Mouse (Mus musculus): ENCODE data around the gene Pbx4.
A peak's percentile ranks its signal among the peaks of the same experiment; 100 is the strongest.

The Pbx4 gene

DNA sequence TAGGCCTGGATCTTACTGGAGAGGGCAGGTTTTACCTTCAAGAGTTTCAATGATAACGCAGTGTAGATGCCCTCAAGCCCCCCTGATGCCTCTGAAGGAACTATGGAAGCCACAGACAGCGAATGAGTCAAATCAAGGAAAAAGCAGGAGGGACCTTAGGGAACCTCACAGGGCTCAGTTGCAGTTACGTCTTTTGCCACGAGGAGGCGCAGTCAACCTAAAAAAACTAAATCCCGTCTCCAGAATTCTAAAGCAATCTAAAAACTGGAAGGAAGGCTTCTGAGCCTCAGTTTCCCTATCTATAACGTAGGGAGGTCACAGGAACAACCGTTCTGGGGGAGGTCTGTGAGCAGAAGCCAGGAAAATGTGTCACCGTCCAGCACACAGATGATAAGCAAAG is 41.9 kb downstream of the Pbx4 start:
- peak; percentile 73 for DNase-seq (ENCODE audit: low spot score)

DNA sequence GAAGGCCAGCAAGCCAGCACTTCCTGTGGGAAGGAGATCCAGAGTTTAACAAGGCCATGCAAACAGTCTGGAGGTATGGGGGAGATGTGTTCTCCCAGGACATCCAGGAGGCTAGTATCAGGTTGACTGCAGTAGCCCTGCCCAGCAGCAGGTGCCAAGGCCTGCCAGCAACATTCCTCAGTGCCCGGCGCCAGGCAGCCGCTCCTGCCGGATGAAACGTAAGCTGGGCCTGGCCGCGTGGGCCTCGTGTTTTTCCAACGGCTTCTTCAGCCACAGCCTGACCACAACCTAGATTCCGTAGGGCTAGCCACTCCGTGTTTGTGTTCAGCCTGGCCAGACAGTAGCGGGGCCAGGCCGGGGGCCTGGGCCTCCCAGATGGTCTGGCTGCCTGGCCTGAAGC is 42.4 kb downstream of the Pbx4 start:
- no peak for DNase-seq (ENCODE audit: low spot score)

DNA sequence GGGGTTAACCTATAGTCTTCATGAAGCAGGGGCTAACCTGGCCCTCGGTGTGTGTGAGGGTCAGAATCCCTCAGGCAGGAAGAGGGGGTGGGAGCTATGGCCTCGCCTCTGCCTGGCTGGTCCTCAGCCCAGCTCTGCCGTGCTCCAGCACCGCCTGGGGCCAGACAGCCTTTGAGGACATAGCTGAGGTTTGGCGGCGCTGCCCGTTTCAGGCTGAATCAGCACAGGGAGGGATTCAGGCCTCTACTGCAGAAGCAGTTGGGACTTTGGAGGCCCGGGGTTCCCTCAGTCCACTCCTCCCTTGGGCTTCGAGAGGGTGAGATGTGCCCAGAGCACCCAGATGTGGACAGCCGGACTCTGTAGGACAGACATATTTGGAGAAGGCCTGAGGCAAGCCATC is 43.8 kb downstream of the Pbx4 start:
- no peak for DNase-seq (ENCODE audit: low spot score)

DNA sequence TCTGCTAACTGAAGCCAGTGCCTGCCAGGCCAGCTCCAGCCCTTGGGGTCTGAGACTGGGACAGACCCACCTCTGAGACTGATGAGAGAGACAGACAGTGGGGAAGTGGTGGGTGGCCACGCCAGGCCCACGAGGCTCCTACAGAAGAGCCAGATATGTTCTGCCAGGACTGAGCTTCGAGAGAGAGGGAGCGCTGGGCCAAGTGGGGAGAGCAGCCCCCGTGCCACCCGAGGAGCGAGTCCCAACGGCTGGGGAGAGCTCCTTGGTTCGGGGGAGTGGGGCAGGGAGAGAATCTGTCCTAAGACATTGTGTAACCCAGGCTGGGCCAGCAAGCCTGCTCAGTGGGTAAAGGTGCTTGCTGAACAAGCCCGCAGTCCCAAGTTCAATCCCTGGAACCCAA is 44.7 kb downstream of the Pbx4 start:
- DNase-seq (ENCODE audit: low spot score), result no peak

DNA sequence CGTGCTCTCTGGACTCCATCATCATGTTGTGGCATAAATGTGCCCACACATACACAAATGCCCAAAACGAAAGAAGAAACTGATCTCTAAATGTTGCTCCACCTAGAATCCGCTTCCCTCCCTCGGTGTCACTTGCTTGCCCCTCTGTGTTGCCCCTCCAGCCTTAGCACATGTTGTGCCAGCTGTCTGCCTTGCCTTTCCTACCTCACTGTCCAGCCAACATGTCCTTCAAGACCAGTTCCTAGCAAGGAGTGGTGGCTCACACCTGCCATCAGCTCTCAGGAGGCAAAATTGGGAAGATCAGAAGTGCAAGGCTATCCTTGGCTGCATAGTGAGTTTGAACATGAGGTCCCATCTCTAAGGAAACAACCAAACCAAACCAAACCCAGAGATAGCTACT is 45.1 kb downstream of the Pbx4 start:
- DNase-seq (ENCODE audit: low spot score), result no peak

DNA sequence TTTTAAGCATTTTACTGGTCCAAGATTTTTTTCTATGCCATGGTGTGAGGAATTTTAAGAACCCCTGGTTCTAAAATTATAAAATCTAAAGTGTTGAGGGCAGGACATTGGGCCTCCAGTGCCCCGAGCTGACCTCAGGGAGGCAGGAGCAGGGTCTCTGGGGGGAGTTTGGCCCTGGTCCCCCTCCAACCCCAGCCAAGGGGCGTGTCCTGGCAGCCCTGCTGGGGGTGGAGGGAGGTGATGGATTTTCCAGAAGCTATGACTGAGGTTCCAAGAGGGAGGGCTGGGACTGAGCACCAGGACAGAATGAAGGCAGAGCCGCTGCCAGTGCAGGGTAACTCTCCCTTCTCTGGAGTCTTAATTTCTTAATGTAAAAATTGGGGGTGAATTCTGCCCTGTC is 45.7 kb downstream of the Pbx4 start:
- no peak for DNase-seq (ENCODE audit: low spot score)

DNA sequence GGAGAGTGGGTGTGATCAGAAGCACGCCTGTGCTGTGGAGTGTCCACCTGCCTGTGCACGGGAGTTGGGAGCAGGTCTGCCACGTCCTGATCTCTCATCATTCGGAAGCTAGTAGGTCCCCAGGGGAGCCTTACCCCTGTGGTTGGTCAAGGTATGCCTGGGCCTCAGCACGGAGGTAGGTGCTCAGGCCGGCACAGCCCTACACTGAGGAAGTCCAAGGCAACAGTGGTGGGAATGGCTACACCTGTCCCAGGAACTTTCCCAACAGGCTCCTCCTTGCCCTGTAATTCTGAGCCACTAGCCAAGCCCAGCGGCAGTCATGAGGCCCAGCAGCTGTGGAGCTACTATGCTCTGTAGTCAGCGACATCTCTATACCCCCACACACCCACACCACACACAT is 47.4 kb downstream of the Pbx4 start:
- DNase-seq (ENCODE audit: low spot score), result no peak

DNA sequence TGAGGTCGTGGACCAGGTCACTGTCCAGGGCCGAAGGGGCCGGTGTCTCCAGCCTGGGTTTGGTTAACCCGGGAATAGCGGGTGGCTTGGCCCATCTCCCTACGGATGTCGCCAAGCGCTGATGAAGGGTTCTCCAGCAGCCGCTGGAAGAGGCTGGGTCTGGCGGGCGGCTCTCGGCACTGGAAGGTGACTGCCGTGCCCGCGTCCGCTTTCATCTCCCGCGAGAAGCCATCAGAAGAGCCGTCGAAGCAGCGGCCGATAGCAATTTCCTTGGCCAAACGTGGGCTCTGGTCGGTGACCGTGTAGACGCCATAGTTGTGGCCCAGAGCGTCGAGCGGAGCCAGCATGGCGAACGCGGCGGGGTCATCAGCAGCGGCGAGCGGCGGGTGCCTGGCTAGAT is 48.5 kb downstream of the Pbx4 start:
- no peak for DNase-seq (ENCODE audit: low spot score)

DNA sequence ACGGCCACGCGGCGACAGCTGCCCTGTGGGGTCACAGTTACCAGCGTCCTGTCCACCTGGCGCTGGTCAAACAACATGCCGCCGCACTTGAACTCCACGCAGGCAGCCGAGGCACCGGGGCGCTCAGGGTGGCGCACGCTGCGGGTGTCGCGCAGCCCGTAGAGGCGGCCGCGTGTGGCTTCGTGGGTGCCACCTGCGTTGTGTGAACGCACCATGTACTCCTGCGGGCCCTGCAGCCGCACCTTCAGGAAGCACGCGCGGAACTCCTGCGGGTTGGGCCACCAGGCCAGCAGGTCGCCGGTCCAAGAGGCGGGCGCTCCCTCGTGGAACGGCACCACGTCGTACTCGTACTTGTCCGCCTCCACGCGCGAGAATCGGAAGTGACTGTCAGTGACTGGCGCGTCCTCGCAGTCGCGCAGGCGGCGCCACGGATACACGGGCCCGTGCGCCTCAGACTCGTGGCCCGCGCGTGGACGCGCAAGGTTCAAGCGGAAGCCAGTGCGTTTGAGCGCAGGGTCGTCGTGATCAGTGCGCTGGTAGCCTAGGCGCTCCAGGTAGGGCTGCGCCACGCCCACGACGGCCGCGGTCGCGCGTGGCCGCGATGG is 49.1 kb downstream of the Pbx4 start:
- no peak for DNase-seq (ENCODE audit: low spot score)

DNA sequence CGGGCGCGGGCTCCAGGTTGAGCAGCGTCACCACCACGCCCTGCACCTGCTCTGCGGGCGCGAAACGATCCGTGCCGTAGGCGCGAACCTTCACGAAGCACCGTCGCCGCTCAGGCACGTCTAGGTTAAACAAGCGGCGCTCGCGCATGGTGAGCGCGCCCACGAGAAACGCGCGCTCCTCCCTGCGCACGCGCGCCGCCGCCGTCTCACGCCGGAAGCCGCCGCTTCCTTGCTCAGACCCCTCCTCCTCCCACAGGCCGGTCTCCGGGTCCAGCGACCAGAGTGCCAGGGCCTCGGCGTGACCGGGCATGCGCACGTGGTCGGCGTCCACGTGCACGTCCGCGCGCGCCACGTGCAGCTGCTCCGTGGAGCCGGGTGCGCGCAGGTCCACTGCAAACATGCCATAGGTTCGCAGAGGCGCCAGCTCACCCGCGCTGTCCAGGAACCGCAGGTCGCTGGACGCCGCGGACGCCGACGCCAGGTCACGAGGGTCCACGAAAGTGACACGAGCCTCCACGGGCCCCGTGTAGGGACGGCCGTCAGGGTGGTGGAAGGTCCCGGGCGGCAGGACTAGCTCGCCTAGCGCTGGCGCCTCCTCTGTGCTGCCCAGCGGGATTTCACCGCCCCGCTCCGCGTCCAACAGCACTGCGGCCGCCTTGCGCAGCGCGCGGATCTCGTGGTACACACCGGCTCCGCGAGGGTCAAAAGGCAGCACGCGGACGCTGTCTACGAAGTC is 49.9 kb downstream of the Pbx4 start:
- peak; percentile 54 for DNase-seq (ENCODE audit: low spot score)

DNA sequence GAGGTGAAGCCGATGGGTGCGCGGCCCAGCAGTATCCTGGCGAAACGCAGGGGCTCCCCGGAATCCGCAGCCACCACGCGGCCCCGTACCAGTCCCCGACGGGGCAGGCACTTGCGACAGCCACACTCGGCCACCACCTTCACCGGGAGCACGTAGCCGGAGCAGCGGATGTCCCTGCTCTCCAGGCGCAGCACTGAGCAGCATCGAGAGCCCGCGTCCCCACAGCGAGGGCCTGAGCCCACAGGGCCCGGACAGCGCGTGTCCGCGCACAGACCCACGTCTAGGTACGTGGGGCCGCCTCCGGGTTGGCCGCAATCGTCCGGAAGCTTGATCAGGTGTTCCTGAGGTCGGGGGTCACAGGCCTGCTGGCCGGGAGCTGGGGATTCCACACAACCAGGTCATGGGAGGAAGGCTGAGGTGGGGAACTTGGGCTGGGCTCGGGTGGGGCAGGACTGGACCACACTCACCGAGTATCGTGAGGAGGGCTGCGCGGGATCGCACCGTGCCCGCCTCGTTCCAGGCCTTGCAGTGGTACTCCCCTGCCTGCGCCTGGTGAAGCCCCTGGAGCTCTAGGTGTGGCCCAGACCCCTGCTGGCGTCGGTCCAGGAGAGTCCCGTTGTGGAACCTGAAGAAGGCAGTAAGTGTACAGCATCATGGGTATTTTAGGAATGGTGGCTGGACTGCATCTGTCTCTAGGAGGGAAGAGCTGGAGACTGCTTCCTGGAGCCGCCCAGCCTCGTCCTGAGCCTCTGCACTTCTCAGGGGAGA is 50.7 kb downstream of the Pbx4 start:
- no peak for DNase-seq (ENCODE audit: low spot score)

DNA sequence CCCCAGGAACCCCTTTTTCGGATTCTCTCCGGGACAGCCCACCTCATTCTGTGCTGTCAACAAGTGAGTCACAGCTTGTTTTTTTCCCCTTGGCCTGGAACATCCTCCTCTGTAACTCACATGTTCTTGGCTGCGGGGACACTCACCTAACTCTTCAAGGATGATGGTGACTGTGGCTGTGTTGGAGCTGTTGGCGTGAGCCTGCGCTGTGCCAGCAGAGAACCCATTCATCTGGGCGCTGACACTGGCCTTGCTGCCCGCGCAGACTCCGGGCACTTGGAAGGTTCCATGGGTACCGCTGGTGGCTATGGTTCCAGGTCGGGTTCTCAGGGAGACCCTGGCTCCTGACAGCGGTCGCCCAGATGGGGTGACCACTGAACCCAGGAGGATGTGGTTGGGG is 51.9 kb downstream of the Pbx4 start:
- no peak for DNase-seq (ENCODE audit: low spot score)

DNA sequence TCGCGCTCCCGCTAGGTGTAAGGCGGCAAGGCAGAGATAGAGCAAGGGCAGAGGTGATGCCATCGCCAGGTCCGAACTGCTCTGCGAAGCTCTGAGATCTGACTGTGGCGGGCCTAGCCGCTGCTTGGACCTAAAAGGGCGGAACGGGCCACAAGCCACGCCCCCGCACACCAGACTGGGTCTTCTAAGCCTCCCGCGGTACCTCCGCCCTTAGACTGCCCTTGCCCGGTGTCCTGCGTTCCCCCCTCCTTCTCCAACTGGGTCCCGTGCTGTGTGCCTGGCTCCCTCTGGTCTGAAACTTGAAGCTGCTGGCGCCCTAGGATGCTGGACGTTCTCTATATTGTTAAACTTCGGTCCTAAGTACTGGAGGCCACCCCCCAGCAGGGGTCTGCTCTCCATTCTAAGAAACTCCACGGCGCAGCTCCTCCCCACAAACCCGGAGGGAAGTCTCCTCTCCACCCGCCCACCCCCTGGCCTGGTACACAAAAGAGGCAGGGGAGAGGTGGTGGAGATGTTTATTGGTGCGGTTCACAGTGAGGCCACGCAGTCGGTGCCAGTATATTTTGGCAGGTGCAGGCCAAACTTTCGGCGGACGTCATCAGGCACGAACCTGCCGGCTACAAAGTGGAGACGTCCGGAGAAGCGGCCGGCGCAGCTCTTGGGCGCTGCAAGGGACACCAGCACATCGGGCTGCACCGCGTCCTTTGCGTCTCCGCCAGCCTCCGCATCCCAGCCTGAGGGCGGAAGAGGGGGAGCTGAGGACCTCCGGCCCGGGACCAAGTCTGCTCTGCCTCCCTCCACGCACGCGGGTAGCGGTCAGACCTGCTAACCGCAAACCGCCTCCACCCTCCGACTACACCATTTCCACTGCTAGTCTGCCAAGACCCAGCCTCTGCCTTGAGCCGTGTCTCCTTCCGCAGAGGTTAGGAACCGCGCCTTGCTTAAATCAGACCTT is 55.3 kb downstream of the Pbx4 start, which contains the start of gene Cilp2:
Cilp2 (minus strand) TSS at position 399 of the 955 bp plus-strand sequence.
- no peak for DNase-seq (ENCODE audit: low spot score)

DNA sequence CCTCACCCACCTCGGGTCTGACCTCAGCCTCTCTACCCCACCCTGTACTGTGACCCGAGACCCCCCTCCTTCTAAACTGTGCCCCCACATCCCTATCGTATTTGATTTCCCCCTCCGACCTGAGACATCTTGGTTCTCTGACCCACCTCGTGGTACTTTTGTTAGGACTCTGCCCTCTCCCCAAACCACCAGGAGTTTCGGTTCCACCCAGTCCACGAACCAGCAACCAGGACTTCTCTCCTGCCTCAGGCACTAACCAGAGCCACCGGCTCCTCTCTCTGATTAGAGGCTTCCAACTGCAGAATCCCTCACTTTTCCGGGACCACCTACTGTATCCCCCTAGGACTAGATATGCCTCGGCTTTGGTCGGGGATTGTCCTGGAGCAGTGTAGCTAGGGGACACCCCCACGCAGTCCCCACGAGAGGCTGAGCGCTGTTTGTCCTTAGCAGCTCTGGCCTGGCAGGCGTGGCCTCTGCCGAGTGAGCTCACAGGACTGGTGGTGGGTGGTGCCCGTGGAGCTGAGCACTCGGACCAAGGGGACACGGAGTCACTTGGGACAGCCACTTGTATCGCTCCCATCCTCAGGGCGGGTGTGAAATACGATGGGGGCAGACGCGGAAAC is 56.1 kb downstream of the Pbx4 start:
- DNase-seq (ENCODE audit: low spot score), result no peak

DNA sequence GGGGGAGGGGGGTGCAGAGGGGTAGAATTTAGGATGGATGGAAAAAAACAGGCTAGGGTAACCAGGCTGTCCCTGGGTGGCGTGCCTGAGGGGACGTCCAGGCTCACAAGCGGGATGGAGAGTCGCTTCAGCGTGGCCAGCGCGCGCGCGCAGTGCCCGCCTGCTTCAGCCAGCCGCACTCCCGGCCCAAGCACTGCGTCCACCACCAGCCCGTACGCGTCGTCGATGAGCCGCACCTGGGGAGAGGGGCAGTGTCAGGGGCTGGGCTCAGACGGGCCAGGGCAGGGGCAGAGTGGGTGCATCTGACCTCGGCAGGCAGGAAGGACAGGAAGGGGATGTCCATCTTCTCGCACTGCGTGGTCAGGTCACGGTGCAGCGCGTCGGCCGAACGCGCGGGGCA is 56.6 kb downstream of the Pbx4 start:
- DNase-seq (ENCODE audit: low spot score), result no peak

DNA sequence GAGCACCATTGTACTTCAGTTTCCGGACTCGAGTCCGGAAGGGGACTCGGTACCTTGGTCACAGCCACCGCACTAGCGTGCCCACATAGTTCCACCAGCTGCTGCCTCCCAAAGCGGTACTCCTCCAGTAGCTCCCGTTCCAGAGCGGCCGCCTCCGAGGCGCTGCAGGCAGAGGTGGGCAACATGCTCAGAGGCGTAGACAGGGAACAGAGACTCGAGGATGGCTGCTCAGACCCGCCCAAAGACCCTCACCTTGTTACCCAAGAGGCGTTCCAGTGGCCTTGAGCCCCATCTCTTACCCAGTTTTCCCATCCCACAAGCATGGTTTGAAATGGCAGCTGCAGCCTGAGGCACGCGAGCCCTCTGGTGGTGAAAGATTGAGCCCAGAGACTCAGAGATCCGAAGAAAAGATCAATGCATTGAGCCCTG is 58.5 kb downstream of the Pbx4 start:
- peak; percentile 74 for DNase-seq (ENCODE audit: low spot score)

DNA sequence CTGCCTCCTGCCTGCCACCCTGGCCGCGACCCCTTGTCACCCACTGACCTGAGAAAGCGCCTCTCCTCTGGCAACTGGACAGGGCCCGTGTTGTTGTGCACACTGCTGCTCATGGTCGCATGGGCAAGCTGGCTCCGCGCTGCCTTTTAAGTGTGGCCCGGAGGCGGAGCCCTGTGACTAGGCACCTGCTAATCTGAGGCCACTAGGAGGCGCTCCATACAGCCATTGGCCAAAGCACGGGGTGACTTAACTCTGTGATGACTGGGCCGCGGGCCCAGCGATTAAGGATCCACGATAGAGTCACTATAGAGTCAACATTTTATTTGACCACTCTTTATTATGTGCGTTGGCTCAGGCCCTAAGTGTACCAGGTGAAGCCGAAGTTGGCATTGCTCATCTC is 61.6 kb downstream of the Pbx4 start:
- peak; percentile 71 for DNase-seq (ENCODE audit: low spot score)

DNA sequence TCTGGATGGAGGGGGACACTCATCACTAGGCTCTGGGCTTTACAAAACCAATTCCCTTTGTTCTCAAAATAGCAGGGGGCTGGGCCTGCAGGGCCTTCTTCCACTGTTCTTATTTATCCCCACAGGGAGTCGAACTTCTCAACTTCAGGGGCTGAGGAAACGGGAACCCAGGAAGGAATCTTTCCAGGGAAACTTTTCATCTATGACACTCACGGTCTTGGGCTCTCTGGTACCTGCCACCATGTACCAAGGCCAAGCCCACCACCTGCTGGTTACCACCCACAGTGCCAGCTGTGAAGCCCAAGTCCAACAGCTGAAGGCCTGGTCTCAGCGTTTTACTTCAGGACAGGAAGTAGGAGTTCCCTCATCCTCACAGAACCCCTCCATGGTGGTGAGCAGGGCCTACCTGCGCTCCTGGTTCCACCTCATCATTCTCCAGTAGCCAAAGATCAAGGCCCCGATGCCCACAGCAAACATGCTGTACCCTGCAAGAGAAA is 62.6 kb downstream of the Pbx4 start:
- no peak for DNase-seq (ENCODE audit: low spot score)

DNA sequence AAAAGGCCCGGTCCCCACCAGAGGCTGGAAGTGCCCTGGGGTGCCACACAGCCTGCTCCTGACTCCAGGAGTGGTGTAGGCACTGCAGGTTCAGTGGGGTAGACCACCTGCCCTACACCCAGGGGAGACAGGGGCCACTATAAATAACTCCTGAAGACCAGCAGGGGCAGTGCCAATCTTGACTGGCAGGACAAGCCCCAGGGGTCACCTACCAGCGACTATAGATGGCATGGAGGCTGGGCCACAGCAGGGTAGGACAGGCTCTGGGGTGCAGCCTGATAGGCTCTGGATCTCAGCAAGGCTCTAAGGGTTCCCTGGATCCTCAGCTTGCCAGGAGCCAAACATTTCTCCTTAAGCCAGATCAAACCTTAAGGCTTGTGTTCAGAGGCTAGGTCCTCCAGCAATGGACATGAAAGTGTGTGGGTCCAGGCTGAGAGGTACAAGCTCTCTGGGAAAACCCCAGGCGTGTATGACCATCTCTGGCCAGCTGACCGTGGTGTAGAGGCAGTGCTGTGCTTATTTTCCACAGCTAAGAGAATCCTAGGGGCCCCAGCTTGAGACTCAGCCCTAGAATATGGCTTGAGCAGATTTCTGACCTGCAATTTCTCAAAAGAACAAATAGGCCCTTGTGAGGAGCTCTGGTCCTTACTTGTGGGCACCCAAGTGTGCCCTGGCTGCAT is 63.6 kb downstream of the Pbx4 start:
- no peak for DNase-seq (ENCODE audit: low spot score)

DNA sequence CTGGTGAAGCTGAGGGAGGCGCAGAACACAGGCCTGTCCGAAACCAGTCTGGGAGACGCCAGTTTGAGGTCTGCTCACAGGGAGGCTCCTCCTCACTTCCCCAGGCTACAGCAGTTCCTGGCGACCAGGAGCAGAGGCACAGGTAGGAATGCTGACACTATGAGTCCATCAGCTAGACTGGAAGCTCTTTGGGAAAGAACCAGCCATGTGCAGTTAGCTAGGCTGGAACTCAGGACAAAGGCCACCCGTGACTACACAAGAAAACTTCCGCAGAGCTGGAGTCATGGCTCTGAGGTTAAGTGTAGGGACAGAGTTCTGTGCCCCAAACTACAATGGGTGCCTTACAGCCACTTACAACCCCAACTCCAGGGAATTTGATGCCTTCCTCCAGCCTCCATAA is 65.6 kb downstream of the Pbx4 start:
- no peak for DNase-seq (ENCODE audit: low spot score)

DNA sequence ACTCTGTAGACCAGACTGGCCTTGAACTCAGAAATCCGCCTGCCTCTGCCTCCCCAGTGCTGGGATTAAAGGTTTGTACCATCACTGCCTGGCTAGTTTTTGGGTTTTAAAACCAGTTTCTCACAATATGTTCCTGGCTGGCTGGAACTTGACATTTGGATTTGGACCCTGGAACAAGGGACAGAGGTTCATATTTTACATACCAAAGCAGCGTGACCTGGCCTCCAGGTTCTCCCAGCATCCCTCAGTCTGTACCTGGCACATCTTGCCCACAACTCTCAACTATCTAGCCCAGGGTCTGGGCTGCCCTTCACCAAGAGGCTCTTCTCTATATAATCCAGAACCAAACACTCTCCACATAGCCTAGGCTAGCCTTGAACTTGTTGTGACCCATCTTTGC is 67.6 kb downstream of the Pbx4 start:
- no peak for DNase-seq (ENCODE audit: low spot score)

All from layer of hippocampus, adult 11-12 months (tissue).